Mouse (Mus musculus) left cerebral cortex, postnatal 25 days (tissue): ENCODE measurements around the gene Nt5c2. TPM values are rescaled to one million over a fixed set of nuclear protein-coding genes. Genes with fewer than 3 reads are reported as not detected.

Source experiments
- DNase-seq, 2 experiments: peaks; one replicate each; pipeline ENCODE4 v3.0.0; 2022; ENCODE audit warnings: low spot score in 2 of 2, mixed read lengths in 1 of 2
- intact Hi-C: fragments of 180-260 bp; cut with DNase I; formaldehyde crosslinking; loops from one replicate; pipeline ENCODE4 v1.15.1; 2025
- total RNA-seq, 2 experiments: library from RNA; stranded (reverse); gene quantifications; 2 replicates each; pipeline ENCODE4 v1.2.3; 2021

Gene Nt5c2
- total RNA-seq, 2 experiments from 2014 or later = 73.0 to 74.4 TPM

- DNase-seq = no peak
- intact Hi-C loops = no loop called here
These were observed 43.2 kb downstream of the Nt5c2 start for GRCm38 (mm10) chr19:46971712-46972111.

GRCm38 (mm10) chr19:46971051-46971689, 43.8 kb downstream of the Nt5c2 start:
- intact Hi-C loops = no loop called here
- peak in 1 of 2 experiments; percentile 26 for DNase-seq

DNA sequence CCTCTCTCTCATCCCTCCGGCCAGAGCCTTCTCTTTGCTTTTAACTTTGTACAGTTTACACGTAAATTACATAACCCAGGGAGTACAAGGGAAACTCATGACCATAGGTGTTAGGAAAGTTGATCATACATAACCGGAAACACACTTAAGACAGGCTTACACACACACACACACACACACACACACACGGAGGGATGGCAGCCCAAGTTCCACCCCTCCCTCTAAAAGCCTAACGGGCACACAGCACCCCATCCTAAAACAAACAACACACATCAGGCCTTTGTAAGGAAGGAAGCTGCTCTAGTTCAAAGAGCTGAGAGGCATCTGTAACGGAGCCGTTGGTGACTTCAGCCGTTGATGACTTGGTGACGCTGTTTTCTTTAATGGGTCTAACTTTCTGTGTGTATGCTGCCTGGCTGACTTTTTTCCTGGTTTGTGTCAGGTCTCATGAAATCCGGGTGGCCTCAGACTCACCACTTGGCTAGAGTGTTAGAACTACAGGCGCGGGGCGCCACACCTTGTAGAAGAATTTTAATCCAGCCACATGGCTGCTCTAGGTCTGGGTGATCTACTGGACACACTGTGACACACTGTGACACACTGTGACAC, 44.7 kb downstream of the Nt5c2 start:
- no peak for DNase-seq
- intact Hi-C loops = no loop called here

GRCm38 (mm10) chr19:46969286-46969985, 45.5 kb downstream of the Nt5c2 start:
- DNase-seq = peak in 1 of 2 experiments; percentile 16
- intact Hi-C loops = no loop called here

DNA sequence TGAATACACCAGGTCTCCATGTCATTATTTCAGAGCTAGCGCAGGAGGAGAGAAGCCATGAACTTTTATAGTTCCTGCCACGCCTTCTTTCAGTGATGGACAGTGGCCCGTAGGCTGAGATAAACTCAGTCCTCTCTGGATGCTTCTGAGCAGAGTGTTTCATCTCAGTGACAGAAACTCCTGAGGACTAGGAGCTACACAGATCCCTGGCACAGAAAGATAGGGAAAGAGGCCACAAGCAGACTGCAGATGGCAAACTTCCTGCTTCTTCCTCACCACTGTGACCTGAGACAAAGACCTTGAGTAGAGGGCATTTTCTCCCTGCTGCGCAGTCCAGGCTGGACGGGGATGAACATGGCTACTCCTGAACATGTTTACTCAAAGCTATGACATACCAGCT, 46.1 kb downstream of the Nt5c2 start:
- DNase-seq = no peak
- intact Hi-C loops = no loop called here

- intact Hi-C loops = no loop called here
- no peak for DNase-seq
These were observed 47.1 kb downstream of the Nt5c2 start for GRCm38 (mm10) chr19:46967861-46968260.

- intact Hi-C loops = no loop called here
- no peak for DNase-seq
These were observed 48.6 kb downstream of the Nt5c2 start for GRCm38 (mm10) chr19:46966330-46966729.

DNA sequence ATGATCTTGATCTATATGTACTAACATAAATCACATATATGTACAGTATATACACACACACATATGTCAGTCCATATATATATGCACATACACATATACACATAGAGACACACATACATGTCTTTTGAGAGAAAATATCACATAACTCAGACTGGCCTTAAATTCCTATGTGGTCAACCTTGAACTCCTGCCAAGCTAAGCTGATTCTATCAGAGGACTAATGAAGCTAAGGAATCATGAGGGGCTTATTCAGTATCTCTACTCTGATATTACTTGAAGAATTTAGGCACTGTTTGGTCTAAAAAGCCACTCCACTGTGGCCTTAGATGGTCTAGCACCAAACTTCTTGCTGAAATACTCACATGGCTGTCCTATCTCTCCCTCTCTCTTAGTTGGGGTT, 49.5 kb downstream of the Nt5c2 start:
- intact Hi-C loops = no loop called here
- no peak for DNase-seq

DNA sequence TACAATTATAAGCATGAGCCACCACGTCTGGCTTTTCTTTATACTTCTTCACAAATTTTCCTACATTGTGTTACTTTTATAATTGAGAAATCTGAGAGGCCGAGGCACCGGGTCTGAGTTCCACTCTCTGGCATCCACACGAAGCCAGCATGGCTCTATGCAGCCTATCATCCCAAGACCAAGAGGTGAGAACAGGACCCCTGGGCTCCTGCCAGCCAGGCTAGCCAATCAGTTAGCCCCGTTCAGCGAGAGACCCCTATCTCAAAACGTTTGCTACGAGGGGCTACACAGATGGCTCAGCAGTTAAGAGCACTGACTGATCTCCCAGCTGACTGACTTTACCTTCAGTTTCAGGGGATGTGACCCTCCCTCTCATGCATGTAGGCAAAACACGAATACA, 50.6 kb downstream of the Nt5c2 start:
- no peak for DNase-seq
- intact Hi-C loops = no loop called here

DNA sequence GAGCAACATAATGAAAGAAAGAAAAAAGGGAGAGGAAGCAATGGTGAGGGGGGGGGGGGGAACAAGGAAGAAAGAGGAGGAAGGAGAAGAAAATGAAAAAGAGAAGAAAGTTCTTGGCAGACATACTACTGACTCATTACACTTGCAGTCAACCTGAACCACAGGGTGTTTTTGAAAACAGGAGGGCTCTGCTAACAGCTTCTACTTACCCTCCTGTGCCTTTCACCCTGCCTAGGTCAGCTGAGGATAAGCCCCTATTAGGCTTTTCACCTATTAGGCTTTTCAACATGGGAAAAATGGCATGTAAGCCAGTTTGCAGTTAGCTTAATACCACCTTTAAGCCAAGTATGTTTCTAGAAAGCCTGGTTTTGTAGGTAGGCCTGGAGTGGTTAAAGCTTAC, 51.5 kb downstream of the Nt5c2 start:
- intact Hi-C loops = loop anchor here (2.0 kb wide), 2 partner anchors 55 to 203 kb away; partner anchors contain the start of gene Cnnm2
- DNase-seq = no peak

GRCm38 (mm10) chr19:46962841-46963240, 52.1 kb downstream of the Nt5c2 start:
- intact Hi-C loops = loop anchor here (2.0 kb wide), 2 partner anchors 54 to 202 kb away; partner anchors contain the start of gene Cnnm2
- no peak for DNase-seq

DNA sequence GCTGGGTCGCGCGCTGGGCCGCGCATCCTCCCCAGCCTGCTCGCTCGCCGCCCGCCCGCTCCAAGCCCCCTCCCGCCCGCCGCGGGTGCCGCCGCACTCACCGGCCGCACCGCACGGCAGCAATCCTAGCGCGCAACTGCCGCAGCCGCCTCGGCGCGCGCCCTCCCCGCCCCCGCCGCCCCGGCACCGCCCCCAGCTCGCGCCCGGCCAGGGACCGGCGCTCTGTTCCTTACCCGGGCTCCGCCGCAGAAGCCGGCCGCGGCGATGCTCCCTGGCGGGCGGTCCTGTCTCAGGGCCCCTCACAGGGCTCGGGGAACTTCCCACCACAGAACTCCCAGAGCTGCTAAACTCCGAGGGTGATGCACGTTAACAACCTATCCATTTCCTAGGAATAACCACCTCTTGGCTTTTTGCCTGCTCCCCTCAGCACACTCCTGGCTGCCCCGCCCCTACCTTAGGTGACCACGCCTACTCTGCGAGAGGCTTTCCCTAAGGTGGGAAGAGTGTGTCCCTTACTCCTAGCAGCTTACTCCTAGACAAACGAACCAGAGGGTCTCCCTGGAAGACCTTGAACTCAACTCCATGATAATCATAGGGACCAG, 52.7 kb downstream of the Nt5c2 start:
- intact Hi-C loops = loop anchor here (2.0 kb wide), 2 partner anchors 53 to 201 kb away; partner anchors contain the start of gene Cnnm2

GRCm38 (mm10) chr19:46961652-46962051, 53.3 kb downstream of the Nt5c2 start:
- peak; percentile 85 to 89 for DNase-seq
- intact Hi-C loops = loop anchor here (2.0 kb wide), 2 partner anchors 53 to 201 kb away; partner anchors contain the start of gene Cnnm2

More for the DNA sequence above, 52.7 kb downstream of the Nt5c2 start:
- peak; percentile 52 to 68 for DNase-seq

DNA sequence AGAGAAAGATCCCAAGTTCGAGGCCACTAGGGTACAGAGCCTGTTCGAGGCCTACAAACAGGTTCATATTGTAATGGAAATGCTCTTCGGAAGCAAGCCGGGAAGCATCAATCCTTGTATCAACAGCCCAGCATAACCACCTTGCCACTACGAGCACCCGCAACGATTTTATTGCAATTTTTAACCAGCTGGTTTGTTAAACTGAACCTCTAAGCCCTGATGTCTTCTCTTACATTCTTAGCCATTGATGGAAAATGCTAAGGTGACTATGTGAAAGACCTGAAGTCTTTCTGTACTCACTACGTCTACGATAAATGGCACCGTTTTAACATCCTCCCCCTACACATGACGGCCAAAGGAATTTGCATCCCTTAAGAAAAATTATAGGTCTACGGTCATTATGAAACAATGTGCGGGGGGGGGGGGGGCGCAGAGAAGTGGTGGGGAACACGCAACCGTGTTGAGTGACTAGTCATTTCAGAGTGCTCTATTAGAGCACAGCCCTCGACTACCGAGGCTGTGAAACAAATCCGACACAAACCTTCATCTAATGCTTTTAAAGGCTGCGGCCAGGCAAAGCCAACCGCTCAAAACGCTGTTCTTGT, 53.8 kb downstream of the Nt5c2 start:
- intact Hi-C loops = no loop called here
- no peak for DNase-seq

DNA sequence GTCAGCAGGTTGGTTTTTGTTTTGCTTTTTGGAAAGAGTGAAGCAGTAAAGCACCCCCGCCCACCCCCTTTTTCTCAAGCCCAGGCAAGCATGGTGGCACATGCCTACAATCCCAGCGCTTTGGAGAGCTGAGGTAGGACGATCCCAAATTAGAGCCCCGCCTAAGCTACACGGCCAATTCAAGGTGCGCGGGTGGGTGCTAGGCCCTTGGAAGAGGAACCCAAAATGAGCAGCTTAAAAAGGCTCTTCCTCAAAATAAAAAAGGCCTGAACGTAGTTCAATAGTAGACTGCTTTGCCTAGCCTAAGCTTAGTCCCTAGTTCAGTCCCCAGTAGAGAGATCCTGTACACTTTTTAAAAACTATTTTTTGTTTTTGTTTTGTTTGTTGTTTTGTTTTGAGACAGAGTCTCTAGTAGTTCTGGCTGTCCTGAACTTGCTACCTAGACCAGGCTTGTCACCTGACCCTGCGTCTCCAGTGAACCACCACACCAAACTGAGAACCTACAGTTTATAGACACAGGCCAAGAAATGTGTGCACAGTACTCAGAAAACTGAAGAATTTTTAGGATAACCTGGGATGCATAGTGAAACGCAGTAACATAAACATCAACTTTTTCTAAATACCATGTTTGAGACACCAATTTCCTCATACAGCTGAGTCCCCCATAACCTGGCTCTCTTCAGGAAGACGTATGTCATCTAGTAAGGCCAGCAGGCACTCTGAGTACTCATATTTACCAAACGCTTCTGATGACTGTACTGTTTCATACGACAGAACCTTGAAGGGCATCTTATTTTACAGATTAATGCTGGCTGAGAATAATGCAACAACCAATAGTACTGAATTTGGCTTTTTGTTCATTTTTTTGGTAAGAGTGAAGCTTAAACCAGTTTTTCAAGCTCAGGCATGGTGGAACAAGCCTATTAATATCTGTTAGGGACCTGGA, 54.6 kb downstream of the Nt5c2 start:
- peak in 1 of 2 experiments; percentile 80 for DNase-seq
- intact Hi-C loops = no loop called here

DNA sequence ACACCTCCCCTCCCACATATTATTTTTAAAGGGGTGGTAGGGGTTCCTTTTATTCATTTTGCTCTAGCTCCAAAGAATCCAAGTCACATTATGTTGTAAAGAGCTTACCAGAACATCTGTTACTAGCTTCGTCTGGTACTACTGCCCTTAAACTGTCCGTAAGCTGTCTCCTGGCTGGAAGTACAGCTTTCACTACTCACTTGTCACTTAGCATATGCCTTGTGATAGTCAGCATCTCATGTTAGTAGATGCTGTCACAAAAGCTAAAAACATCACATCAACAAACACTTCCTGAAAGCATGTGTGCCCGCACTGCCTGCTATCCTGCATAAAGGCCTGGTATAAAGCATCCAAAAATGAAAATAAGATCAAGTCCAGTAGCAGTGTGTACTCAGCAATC, 55.4 kb downstream of the Nt5c2 start:
- no peak for DNase-seq
- intact Hi-C loops = no loop called here

DNA sequence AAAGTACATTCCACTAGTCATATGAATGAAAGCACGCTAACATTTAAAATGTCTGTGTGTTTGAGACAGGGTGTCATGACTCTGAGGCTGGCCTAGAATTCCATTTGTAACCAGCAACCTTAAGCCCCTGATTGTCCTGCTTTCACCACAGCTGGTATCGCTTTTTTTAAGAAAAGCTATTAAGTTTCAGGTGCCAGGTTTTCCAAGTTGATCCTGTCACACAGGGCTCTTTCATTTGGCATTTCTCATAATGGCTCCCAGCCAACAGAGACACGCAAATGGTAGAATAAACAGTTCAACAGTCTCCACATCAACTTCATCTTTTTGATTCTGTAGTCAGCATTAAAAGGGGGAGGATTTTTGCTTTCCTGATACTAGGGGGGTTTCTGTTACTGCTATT, 56.4 kb downstream of the Nt5c2 start:
- DNase-seq = no peak
- intact Hi-C loops = no loop called here

DNA sequence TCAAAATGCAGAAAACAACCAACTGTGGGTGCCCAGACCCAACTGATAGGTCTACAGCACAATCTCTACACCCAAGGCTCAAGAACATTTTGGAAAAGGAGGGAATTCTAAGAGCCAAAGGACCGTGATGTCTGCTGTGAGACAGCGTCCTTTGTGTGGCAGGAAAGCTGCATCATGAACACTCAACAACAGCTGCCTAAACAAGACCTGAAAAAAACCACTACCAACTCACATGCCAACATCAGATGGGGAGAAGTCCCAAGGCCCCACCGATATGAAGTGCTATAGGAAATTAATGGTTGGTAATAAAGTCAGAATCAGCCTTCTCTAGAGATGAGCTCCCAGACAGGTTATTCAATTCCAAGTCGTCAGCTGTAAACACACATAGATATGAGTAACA, 57.0 kb downstream of the Nt5c2 start:
- no peak for DNase-seq
- intact Hi-C loops = no loop called here

- DNase-seq = no peak
- intact Hi-C loops = no loop called here
These were observed 58.0 kb downstream of the Nt5c2 start for GRCm38 (mm10) chr19:46957001-46957400.
